In genomic region chr4:64171476-64171875, GRCm38 (mm10) we compare ENCODE assay signal across 29 mouse cellular contexts.
DNase-seq lines count a peak whose midpoint lies in the region; ATAC-seq lines count a peak whose summit lies in the region.
"Had no signal": no experiment of that assay in that cellular context is flagged by ENCODE, and none has a peak within 500 bp of the region (broad histone marks: within the 10 kb centered on the region; RNA-seq: fewer than 3 reads in every experiment).

No protein-coding gene starts in this region.

- H3K9ac ChIP-seq in embryonic facial prominence, embryonic 11.5 days (replicated peaks; ENCODE audit: low read length), result no peak overlapping the region
- H3K9ac ChIP-seq in embryonic facial prominence, embryonic 15.5 days, result no peak overlapping the region
- no peak overlapping the region for H3K9ac ChIP-seq in forebrain, embryonic 11.5 days (ENCODE audit: low read length)
- H3K9ac ChIP-seq: forebrain, embryonic 13.5 days; heart, embryonic 13.5 days; hindbrain, embryonic 12.5 days; intestine, embryonic 15.5 days had no signal

- H3K4me3 ChIP-seq in embryonic facial prominence, embryonic 11.5 days (ENCODE audit: low read depth, low read length), result no peak overlapping the region
- H3K4me3 ChIP-seq in embryonic facial prominence, embryonic 15.5 days (replicated peaks), result no peak overlapping the region
- H3K4me3 ChIP-seq in forebrain, embryonic 11.5 days (ENCODE audit: low read depth, low read length), result no peak overlapping the region
- H3K4me3 ChIP-seq: erythroblast, embryonic 14.5 days; forebrain, embryonic 13.5 days; heart, adult 2 months; heart, embryonic 10.5 days; heart, embryonic 13.5 days; hindbrain, embryonic 12.5 days; intestine, embryonic 15.5 days had no signal

- H3K4me1 ChIP-seq in embryonic facial prominence, embryonic 11.5 days (ENCODE audit: control insufficient read depth, insufficient read depth, low read length), result no peaks in the 10 kb centered on the region
- no peaks in the 10 kb centered on the region for H3K4me1 ChIP-seq in embryonic facial prominence, embryonic 15.5 days
- H3K4me1 ChIP-seq in forebrain, embryonic 11.5 days (replicated peaks; ENCODE audit: control insufficient read depth, insufficient read depth, low read length), result no peaks in the 10 kb centered on the region
- H3K4me1 ChIP-seq: heart, embryonic 10.5 days; heart, embryonic 13.5 days; hindbrain, embryonic 12.5 days; intestine, embryonic 15.5 days had no signal

- peak; percentile 13 for DNase-seq in embryo, embryonic 10 days (ENCODE audit: low spot score)
- no peak for DNase-seq in embryo, embryonic 9.5 days (ENCODE audit: extremely low spot score)
- peak; percentile 34 for DNase-seq in embryo, embryonic 10.5 days (ENCODE audit: low spot score)
- peak; percentile 78 for DNase-seq in embryonic facial prominence, embryonic 11.5 days (ENCODE audit: low spot score)
- no peak for DNase-seq in spleen, postnatal 10 days (ENCODE audit: low spot score in 2 of 2)
- DNase-seq in forebrain, embryonic 11.5 days (ENCODE audit: low spot score), result no peak
- DNase-seq in liver, result no peak
- DNase-seq: adrenal gland, adult 2 months; adrenal gland, postnatal 14 days; cerebellum, adult 11-12 months; cerebellum, adult 8-10 months; cerebellum, postnatal 10 days; cerebellum, postnatal 36 days; gastrocnemius, postnatal 10 days; gastrocnemius, postnatal 36 days; heart, adult 2 months; heart, postnatal 14 days; heart, postnatal 4 days; kidney, adult 18-20 months had no signal

- 46% methylated on average over 3 of the region's 3 CpGs for WGBS in embryonic facial prominence, embryonic 11.5 days
- 37% methylated on average over 3 of the region's 3 CpGs for WGBS in embryonic facial prominence, embryonic 15.5 days
- 72% methylated on average over 3 of the region's 3 CpGs for WGBS in forebrain, embryonic 11.5 days

- H3K27me3 ChIP-seq in embryonic facial prominence, embryonic 11.5 days (ENCODE audit: control insufficient read depth, insufficient read depth, low read length), result no peaks in the 10 kb centered on the region
- H3K27me3 ChIP-seq in embryonic facial prominence, embryonic 15.5 days, result no peaks in the 10 kb centered on the region
- no peaks in the 10 kb centered on the region for H3K27me3 ChIP-seq in forebrain, embryonic 11.5 days (ENCODE audit: control insufficient read depth, insufficient read depth, low read length)
- H3K27me3 ChIP-seq: forebrain, embryonic 13.5 days; heart, embryonic 13.5 days; hindbrain, embryonic 12.5 days; intestine, embryonic 15.5 days; Patski had no signal

- no peak overlapping the region for H3K4me2 ChIP-seq in embryonic facial prominence, embryonic 11.5 days (ENCODE audit: low read depth, low read length)
- H3K4me2 ChIP-seq in embryonic facial prominence, embryonic 15.5 days (replicated peaks), result no peak overlapping the region
- no peak overlapping the region for H3K4me2 ChIP-seq in forebrain, embryonic 11.5 days (ENCODE audit: low read depth, low read length, severe bottlenecking)
- H3K4me2 ChIP-seq: forebrain, embryonic 13.5 days; heart, embryonic 13.5 days; hindbrain, embryonic 12.5 days; intestine, embryonic 15.5 days had no signal

- no peaks in the 10 kb centered on the region for H3K9me3 ChIP-seq in embryonic facial prominence, embryonic 11.5 days (replicated peaks; ENCODE audit: control insufficient read depth, low read length)
- no peaks in the 10 kb centered on the region for H3K9me3 ChIP-seq in embryonic facial prominence, embryonic 15.5 days (replicated peaks)
- H3K9me3 ChIP-seq in forebrain, embryonic 11.5 days (ENCODE audit: control insufficient read depth, low read length), result no peaks in the 10 kb centered on the region
- H3K9me3 ChIP-seq: forebrain, embryonic 13.5 days; heart, embryonic 10.5 days; heart, embryonic 13.5 days; hindbrain, embryonic 12.5 days; intestine, embryonic 15.5 days had no signal

- no peaks in the 10 kb centered on the region for H3K36me3 ChIP-seq in embryonic facial prominence, embryonic 11.5 days (replicated peaks; ENCODE audit: control insufficient read depth, insufficient read depth, low read depth, low read length)
- H3K36me3 ChIP-seq in embryonic facial prominence, embryonic 15.5 days, result no peaks in the 10 kb centered on the region
- H3K36me3 ChIP-seq in forebrain, embryonic 11.5 days (ENCODE audit: control insufficient read depth, insufficient read depth, low read length), result no peaks in the 10 kb centered on the region
- H3K36me3 ChIP-seq: heart, embryonic 10.5 days; heart, embryonic 13.5 days; hindbrain, embryonic 12.5 days; intestine, embryonic 15.5 days had no signal

- no peak; the same call in 1 of the 2 replicates for ATAC-seq in embryonic facial prominence, embryonic 11.5 days (replicated peaks; ENCODE audit: insufficient number of reproducible peaks, low FRiP score, low TSS enrichment, low read depth)
- ATAC-seq in embryonic facial prominence, embryonic 15.5 days (ENCODE audit: insufficient number of reproducible peaks, low FRiP score, low TSS enrichment, low read depth), result peak; percentile 70; the same call in 1 of the 2 replicates
- no peak for ATAC-seq in forebrain, embryonic 11.5 days (replicated peaks; ENCODE audit: low FRiP score)
- ATAC-seq: forebrain, embryonic 13.5 days; forebrain, embryonic 16.5 days; hindbrain, embryonic 16.5 days; intestine, embryonic 15.5 days; Patski had no signal

- no peak overlapping the region for H3K27ac ChIP-seq in embryonic facial prominence, embryonic 11.5 days (replicated peaks; ENCODE audit: low read depth, low read length)
- peak overlapping the region; percentile 65 for H3K27ac ChIP-seq in embryonic facial prominence, embryonic 15.5 days (replicated peaks)
- no peak overlapping the region for H3K27ac ChIP-seq in forebrain, embryonic 11.5 days (ENCODE audit: low read depth, low read length)
- H3K27ac ChIP-seq: forebrain, embryonic 13.5 days; heart, adult 2 months; heart, embryonic 10.5 days; heart, embryonic 13.5 days; hindbrain, embryonic 12.5 days; intestine, embryonic 15.5 days had no signal

Comparison
In these comparisons a context has a peak if more than half of its experiments do, and no peak if none do; other contexts are left out.
1. DNase-seq: peak in embryo, embryonic 10 days (single experiment), embryo, embryonic 10.5 days (single experiment) and embryonic facial prominence, embryonic 11.5 days (single experiment); none in embryo, embryonic 9.5 days (single experiment), spleen, postnatal 10 days (0 of 2), forebrain, embryonic 11.5 days (single experiment) and liver (single experiment).